Mouse (Mus musculus) urinary bladder, postnatal 25 days (tissue): ENCODE data around the gene Pdlim5.
"Not testable (repeated sequence)": the region's sequence is repeated elsewhere in the genome, so short reads cannot be mapped to it uniquely, and the experiment has no call there.

Experiments
- DNase-seq: peaks from one replicate; pipeline ENCODE4 v3.0.0; 2022; ENCODE audit warnings: low spot score

Pdlim5 gene

GRCm38 (mm10) chr3:142274993-142275392 is 120.5 kb downstream of the Pdlim5 start:
- DNase-seq, result no peak

GRCm38 (mm10) chr3:142274451-142274850 is 121.0 kb downstream of the Pdlim5 start:
- DNase-seq, result no peak

- DNase-seq, result no peak
These were observed 122.2 kb downstream of the Pdlim5 start for GRCm38 (mm10) chr3:142273265-142273664.

GRCm38 (mm10) chr3:142256371-142256770 is 139.1 kb downstream of the Pdlim5 start:
- no peak for DNase-seq

DNA sequence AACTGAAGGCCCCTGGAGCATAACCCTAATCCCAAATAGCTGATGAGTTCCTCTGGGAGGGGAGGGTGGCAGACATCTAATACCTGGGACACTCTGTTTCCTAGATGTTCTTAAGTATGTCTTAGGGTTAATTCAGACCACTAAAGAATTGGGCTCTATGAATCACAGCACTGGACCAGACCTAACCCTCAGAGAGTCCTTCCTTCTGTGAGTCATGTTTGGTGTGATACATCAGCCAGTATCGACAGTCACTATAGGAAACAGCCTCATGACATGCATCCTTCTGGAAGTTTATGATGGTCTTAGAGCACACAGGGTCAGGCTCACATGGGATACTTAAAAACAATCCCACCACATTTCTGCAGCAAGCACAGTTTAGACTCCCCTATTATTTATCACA is 143.4 kb downstream of the Pdlim5 start:
- no peak for DNase-seq

- no peak for DNase-seq
These were observed 146.0 kb downstream of the Pdlim5 start for GRCm38 (mm10) chr3:142249458-142249857.

DNA sequence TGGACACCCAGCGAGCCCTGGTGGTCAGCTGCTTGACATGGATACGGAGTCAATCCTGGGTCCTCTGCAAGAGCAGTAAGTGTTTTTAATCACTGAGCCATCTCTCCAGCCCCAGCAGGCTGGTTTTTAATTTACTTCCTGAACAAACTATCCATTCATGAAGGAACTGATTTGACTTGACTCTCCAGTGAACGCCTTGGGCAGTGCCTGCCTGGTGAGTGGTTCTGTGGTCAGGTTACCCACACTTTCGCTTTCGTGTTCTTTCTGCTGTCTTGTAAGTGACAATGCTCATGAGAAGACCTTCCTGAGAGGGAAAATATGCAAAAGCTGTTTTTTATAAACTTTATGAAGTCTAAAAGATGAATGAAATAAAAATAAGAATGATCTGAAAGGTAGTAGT is 152.2 kb downstream of the Pdlim5 start:
- no peak for DNase-seq

DNA sequence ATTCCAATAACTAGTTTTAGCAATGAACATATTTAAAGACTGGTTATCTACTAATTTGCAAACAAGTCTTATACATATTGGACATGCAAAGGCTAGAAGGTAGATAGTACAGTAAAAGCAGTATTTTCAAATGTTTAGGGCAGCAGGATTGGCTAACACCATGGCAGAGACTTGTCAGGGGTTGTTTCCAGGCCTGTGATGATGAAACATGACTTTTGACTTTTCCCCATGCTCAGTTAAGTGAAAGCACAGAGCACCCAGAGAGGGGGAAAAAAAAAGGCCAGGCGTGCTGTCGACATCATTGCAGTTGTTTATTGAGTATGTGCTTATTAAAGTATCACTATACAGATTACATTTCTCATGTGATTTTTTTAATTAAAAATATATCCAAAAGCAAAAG is 156.2 kb downstream of the Pdlim5 start:
- no peak for DNase-seq

DNA sequence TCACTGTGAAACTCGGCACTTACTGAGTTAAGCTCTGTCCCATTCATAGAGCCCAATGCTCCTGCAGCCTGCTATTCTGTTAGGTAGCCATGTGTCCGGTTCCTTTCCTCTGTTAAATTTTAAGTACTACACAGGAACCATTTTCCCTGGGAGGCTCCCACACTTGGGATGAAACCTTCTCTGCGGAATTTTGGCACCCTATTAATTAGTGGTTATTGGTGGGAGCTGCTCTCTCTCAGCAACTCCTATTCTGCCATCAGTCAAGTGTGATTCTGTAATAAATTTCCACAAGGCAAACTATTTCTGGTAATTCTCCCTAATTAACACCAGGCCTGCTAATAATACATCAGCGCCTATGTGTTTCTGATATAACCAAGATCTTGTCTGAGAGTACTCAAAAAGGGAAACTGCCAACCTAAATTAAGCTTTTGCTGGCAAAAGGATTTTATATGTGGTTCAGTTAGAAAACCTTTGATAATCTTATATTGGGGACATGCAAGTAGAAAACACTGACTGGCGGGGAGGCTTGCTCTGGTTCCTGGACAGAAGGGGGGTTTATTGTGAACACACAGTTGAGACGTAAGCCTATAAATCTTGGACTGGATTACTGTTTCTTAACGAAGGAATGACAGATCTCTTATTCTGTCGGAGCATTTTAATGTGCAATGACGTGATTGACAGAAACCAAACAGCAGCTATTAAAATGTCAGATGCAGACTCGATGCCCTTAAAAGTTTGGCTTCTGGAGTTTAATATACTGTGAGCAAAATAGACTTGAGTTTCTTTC is 157.0 kb downstream of the Pdlim5 start:
- DNase-seq, result no peak

DNA sequence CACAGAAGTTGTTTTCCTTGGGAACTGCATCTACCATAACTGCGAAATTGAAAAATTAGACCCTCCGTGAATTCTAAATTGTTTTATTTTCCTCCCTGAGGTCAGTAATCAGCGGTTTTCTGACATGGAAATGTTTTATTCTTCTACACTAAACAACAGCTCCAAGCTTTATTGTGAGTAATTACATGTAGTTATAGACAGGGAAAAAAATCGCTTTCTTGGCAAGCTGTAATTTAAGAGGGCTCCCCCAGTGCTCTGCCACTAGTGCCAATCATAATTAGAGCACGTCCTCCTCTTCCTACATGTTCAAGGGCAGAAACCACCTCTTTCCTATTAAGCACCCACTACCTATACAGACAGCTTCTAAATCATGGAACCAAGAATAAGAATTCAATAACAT is 157.9 kb downstream of the Pdlim5 start:
- no peak for DNase-seq

DNA sequence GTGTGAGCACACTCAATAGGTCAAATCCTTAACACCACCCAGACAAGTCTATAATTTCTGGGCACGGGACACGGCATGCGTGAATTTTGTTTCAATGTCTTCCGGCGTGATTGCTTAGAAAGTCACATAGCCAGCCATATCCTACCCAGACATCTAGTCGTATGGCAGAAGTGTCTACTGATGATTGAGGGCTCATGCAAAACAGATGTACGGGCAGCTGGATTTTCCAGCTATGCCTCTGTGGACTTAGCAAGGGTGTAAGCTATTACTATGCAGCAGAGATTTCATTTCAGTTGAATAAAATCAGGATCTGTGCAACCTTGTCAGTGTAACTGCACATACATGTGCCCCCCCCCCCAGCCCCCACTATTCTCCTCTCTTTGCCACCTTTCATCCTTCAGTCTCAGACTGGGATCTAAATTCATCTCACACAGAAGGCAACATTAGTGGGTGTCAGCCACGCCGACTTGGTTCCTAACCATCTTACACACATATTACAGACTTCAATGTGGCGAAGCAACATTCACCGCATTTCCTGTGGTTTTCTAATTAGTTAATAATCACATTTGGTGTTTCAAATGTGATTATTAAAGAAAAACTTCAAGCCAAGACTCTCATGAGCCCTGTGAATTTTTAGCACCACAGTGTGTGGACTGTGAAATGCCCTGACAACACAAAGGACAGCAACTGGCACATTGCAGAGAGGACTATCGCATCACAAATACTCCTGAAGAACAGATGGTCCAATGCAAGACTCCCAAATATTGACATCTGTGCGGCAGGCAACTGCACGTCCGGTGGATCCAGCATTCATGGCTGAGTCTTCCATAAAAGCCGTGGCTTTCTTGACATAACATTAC is 161.7 kb downstream of the Pdlim5 start:
- DNase-seq, result no peak

GRCm38 (mm10) chr3:142228665-142229064 is 166.8 kb downstream of the Pdlim5 start:
- DNase-seq, result no peak

GRCm38 (mm10) chr3:142222471-142223103 is 172.9 kb downstream of the Pdlim5 start:
- no peak for DNase-seq

GRCm38 (mm10) chr3:142219910-142220309 is 175.6 kb downstream of the Pdlim5 start:
- no peak for DNase-seq

GRCm38 (mm10) chr3:142212821-142213220 is 182.7 kb downstream of the Pdlim5 start:
- no peak for DNase-seq

DNA sequence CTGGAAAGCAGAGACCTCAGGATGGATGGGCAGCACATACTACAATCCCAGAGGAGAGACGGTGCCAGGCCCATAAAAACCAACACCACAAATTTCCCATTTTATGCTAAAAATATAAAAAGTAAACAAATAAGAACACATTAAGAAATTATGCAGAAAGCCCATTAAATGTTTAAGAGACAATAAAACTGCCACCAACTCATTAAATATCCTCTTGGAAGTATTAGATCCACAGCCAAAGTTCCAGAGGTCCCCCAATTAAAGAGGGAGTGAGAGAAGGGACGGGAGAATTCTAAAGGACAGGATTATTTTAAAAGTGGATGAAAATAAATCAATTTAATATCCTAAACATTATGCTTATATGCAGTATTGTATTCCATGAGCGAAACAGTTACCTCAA is 183.3 kb downstream of the Pdlim5 start:
- DNase-seq, result no peak

- no peak for DNase-seq
These were observed 185.5 kb downstream of the Pdlim5 start for GRCm38 (mm10) chr3:142209981-142210380.

- DNase-seq, result no peak
These were observed 186.4 kb downstream of the Pdlim5 start for GRCm38 (mm10) chr3:142209057-142209456.

- DNase-seq, result no peak
These were observed 188.0 kb downstream of the Pdlim5 start for GRCm38 (mm10) chr3:142207488-142207887.

- DNase-seq, result no peak
These were observed 189.2 kb downstream of the Pdlim5 start for GRCm38 (mm10) chr3:142206316-142206715.

GRCm38 (mm10) chr3:142196142-142196541 is 199.4 kb downstream of the Pdlim5 start:
- DNase-seq, result no peak

GRCm38 (mm10) chr3:142191627-142192026 is 203.9 kb downstream of the Pdlim5 start:
- DNase-seq, result not testable (repeated sequence)
